Mouse (Mus musculus) retina, postnatal 1 day (tissue): Measurements from ENCODE around the gene Abcf1.
"Not testable (repeated sequence)": the region's sequence is repeated elsewhere in the genome, so short reads cannot be mapped to it uniquely, and the experiment has no call there.

Experiments used
- DNase-seq: peaks from one replicate; pipeline ENCODE4 v3.0.0-alpha.2; 2012

Abcf1 gene

DNA sequence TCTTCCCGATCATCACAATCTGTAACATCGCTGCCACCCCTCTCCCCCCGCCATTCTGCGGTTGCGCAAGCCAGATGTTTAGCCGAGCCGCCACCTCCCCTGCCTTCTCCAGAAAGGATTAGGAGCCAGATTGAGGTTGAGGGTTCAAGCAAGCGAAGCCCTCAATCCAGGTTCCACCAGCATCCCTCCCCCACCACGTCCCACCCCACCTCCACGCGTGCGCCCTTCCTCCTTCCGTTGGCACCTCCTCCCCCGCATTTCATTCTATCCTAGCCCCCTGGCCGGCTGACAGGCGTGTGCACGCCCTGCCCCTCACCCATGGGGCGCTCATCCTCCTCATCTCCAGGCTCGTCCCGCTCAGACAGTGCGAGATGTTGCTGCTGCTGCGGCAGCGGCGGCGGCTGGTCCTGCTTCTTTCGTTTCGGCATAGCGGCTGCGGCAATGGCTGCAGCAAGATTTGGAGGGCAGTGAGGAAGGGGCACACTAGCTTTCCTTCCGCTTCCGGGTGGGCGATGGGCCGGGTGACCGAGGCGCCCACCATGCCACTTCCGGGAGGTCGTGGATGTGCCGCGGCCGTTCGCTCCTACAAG is 9.3 kb upstream of the Abcf1 start:
- peak; percentile 95 for DNase-seq

- DNase-seq: no peak
Measured at GRCm38 (mm10) chr17:35972131-35972530, 2.6 kb upstream of the Abcf1 start.

GRCm38 (mm10) chr17:35967621-35968020 is 1.9 kb downstream of the Abcf1 start:
- no peak for DNase-seq

- no peak for DNase-seq
Measured at GRCm38 (mm10) chr17:35963279-35963678, 6.3 kb downstream of the Abcf1 start.

DNA sequence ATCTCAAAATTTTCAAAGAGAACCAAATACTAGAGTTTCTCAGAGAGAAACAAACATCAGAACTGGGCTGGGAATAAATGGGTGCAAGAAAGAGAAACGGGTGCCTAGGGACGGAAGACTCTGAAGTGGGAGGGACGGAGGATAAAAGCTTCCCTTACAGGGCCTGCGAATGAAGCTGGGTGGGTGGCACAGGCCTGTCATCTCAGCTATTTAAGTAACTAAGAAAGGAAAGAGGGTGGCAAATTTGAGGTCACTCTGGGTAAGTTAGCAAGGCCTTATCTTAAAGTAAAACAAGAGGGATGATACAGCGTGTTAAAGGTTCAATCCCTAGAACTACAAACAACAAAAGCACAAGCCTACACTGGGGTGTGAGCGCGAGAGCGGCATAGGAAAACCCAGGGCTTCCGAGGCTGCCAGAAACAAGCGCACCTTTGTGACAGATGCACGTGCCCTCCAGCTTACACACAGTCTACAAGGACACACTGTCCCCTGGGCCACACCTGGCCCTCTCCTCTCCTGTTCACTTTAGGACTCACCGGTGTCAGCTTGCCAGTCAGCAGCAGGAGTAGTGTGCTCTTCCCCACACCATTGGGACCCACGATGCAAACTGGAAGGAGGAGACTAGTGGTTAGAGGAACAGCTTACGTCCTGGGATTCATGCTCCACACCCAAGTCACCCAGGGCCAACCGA is 10.9 kb downstream of the Abcf1 start:
- no peak for DNase-seq

GRCm38 (mm10) chr17:35954665-35955064 is 14.9 kb downstream of the Abcf1 start:
- no peak for DNase-seq

DNA sequence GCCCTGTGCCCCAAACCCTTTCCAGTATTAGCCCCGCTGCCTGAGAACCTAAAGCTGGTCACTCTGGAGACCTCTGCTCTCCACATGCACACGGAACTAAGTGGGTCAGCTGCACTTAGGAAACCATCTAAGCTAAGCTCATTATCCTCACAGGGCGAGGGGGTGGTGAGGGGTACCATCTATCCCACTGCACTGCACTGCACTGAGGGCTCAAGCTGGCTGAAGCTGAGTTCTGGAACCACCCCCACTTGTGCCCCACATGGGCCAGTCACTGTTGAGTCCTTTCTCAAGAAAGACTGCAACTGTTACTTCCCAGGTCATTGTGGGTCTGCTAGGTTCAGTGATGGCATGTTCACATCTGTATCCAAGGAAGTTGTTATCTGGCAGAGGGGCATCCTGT is 17.0 kb downstream of the Abcf1 start:
- DNase-seq: not testable (repeated sequence)

GRCm38 (mm10) chr17:35950946-35951345 is 18.6 kb downstream of the Abcf1 start:
- peak; percentile 46 for DNase-seq

- DNase-seq: no peak
Measured at GRCm38 (mm10) chr17:35939941-35940340, 29.6 kb downstream of the Abcf1 start.

- no peak for DNase-seq
Measured at GRCm38 (mm10) chr17:35939108-35939507, 30.5 kb downstream of the Abcf1 start.

DNA sequence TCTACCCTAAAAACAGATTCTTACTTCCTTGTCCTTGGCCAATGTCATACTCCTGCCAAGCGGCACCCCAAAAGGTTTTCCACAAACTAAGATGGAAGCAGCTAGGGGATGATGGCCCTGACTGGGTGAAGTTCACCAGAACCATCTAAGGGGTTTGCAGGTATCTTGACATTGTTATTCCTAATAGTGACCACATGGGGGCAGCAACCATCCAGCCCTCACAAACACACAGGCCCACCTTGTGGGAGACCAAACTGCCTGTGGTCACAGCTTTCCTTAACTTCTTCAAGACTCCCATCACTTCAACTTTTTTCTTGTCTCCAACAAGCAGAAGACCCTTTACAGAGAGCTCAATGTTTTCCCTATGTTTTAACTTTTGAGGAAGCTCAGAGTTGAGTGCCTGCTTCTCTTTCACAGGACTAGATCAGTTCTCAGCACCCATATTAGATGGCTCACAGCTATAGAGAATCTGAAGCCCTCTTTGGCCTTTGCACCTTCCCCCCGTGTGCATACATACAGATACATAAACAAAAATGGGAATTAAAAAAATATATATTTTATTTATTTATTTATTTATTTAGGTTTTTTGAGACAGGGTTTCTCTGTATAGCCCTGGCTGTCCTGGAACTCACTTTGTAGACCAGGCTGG is 31.7 kb downstream of the Abcf1 start:
- DNase-seq: peak; percentile 76

DNA sequence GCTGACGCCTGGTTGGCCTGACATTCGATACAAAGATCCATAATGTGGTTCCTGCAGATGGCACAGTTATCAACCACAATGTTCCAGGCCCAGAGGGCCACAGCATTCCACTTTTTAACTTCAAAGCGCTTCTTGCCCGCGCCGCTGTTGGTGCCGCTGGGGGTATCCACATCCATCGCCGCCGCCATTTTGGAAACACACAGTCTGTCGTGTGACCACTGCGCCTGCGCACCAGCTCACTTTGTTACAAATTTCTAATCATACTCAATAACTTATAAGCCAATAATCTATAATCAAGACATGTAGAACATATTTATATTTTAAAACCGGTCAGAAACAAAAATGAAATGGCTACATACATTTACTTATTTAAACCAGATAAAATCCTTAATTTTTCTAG is 33.8 kb downstream of the Abcf1 start:
- DNase-seq: not testable (repeated sequence)

DNA sequence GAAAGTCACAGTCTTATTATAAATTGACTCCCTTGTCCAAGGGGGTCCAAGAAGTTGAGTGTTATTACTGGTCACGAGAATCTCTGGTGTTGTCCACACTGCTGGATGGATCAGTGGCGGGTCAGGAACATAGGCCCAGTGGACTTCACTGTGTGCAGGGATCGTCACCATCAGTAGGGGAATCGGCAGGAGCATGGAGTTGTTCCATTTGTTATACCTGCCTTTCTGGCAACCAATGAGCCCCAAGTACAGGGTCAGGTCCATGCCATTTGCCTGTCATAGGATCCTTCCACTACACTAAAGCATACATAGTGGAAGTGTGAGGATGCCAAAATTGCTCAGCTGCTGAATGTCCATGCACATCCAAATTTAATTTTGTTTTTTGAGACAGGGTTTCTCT is 37.0 kb downstream of the Abcf1 start:
- DNase-seq: no peak

DNA sequence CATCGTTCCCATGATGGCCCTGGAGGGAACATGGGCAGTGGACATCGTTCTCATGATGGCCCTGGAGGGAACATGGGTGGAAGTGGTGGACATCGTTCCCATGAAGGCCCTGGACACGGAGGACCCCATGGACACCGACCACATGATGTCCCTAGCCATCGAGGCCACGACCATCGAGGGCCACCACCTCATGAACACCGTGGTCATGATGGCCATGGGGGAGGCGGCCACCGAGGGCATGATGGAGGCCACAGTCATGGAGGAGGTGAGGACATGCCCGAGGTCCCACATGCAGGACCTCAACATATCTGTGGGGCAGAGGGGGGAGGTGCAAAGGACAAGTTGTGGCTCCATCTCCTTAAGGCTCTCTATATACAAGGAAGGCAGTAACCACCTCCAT is 38.9 kb downstream of the Abcf1 start:
- no peak for DNase-seq

- no peak for DNase-seq
Measured at GRCm38 (mm10) chr17:35929534-35929933, 40.0 kb downstream of the Abcf1 start.

GRCm38 (mm10) chr17:35927471-35927870 is 42.1 kb downstream of the Abcf1 start:
- DNase-seq: no peak

DNA sequence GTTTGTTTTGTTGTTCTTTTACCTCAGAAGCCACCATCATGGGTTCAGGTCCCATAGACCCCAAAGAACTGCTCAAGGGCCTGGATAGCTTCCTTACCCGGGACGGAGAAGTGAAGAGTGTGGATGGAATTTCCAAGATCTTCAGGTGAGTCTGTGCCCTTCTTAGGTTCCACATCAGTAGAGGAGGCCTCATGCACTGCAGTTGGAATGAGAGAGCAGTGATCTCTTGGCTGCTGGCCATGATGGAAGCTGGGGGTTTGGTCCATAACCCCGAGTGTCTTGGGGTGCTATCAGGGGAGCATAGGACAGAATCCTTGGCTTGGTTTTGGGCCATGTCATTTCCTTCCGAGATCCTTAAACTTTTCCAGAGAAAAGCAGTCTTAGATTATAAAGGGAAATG is 46.3 kb downstream of the Abcf1 start:
- DNase-seq: no peak

DNA sequence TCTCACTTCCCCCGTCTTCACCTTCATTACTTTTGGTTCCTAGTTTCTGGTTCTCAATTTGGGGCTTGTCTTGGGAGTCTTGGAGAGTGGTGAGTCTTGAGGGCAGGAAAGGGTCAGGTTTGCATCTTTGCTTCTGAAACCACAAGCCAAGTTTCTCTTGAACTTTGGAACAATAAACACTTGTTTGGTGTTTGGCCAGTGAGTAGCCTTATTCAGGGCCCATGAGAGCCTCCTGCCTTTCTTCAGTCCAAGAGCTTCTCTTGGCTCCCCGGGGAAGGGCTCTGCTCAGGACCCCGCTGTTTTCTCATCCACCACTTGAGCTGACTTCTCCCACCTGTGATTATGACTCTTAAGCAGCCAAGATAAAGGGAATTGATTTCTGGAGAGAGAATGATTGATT is 47.0 kb downstream of the Abcf1 start:
- DNase-seq: no peak

GRCm38 (mm10) chr17:35921710-35922109 is 47.9 kb downstream of the Abcf1 start:
- no peak for DNase-seq

DNA sequence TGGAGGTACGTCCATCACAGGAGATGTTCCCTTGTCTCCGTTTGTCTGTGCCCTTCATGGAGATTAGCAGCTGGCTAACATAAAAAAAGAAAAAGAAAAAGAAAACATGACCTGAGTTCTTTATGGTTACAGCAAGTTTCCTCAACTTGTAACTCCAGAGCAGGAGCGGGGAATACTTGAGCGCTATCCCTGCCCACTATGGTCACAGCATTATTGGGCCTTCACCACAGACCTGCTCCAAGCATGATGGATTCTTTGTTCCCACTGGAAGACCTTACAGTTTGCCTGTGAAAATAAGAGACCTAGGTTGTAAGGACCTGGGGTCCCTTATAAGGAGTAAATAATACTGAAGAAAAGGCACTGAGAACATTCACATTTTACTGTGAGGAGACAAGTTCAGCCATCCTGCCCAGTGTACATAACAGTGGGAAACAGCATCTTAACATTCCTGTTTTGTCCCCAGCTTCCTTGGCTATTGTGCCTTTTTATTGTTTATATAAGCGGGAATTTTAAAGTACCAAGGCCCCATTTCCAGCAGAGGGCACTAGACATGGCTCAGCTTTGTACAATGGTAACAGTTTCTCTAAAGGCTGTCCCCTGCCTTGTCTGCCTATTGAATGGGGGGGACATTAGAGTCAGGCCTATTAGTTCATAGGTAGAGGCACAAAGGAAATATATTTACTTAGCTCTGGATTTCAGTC is 48.5 kb downstream of the Abcf1 start:
- peak; percentile 71 for DNase-seq

DNA sequence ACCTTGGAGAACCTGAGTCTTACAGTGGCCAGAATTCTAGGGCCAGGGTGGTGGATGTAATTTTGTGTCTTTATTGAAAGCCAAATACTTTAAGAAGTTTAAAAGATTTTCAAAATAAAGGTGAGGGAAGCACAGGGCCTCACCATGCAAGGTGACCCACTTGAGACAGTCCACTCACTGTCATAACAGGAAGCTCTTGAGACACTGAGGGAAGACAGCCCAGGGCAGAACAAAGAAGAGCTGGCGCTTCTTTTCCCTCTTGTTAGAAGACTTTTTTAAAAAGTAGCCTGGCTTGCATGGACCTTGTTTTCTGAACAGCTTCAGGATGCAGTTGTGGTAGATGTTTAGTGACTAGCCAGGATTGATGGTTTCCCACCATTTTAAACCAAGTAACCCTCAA is 49.2 kb downstream of the Abcf1 start:
- DNase-seq: no peak

- DNase-seq: no peak
Measured at GRCm38 (mm10) chr17:35919864-35920301, 49.7 kb downstream of the Abcf1 start.

- peak; percentile 98 for DNase-seq
Measured at GRCm38 (mm10) chr17:35919060-35919715, 50.4 kb downstream of the Abcf1 start.
